Mouse (Mus musculus) left cerebral cortex, adult 18-20 months (tissue): ENCODE data around the gene Tcp1. TPM values are rescaled to one million over a fixed set of nuclear protein-coding genes. Genes with fewer than 3 reads are reported as not detected.
"Not testable (repeated sequence)": the region's sequence is repeated elsewhere in the genome, so short reads cannot be mapped to it uniquely, and the experiment has no call there.

Experiments used
- DNase-seq, 2 experiments: peaks; one replicate each; pipeline ENCODE4 v3.0.0; 2021 to 2022; ENCODE audit warnings: low spot score in 2 of 2, mixed read lengths in 1 of 2
- total RNA-seq, 2 experiments: library from RNA; stranded (reverse); gene quantifications; 2 replicates each; pipeline ENCODE4 v1.2.3; 2021

Gene Tcp1
- total RNA-seq, 2 experiments from 2014 or later, result 221 to 227 TPM

GRCm38 (mm10) chr17:12909361-12910280, 5.9 kb upstream of the Tcp1 start, which contains the start of gene Pnldc1:
Gene Pnldc1 (minus strand): TSS chr17:12910230.
- DNase-seq, result no peak

- DNase-seq, result no peak
Observed at GRCm38 (mm10) chr17:12910391-12910790, 5.1 kb upstream of the Tcp1 start.

GRCm38 (mm10) chr17:12915881-12916583, 531 bp downstream of the Tcp1 start, which contains the start of gene Mrpl18:
Gene Mrpl18 (minus strand): TSS chr17:12916345.
- peak; percentile 98 to 99 for DNase-seq

- peak; percentile 27 to 54 for DNase-seq
Observed at GRCm38 (mm10) chr17:12916588-12917380, 1.3 kb downstream of the Tcp1 start.

GRCm38 (mm10) chr17:12921073-12921472, 5.6 kb downstream of the Tcp1 start:
- DNase-seq, result no peak

- DNase-seq, result no peak
Observed at GRCm38 (mm10) chr17:12925001-12925400, 9.5 kb downstream of the Tcp1 start.

GRCm38 (mm10) chr17:12925703-12926180, 10.2 kb downstream of the Tcp1 start:
- no peak for DNase-seq

- DNase-seq, result not testable (repeated sequence)
Observed at GRCm38 (mm10) chr17:12931576-12931975, 16.1 kb downstream of the Tcp1 start.

GRCm38 (mm10) chr17:12935719-12936118, 20.2 kb downstream of the Tcp1 start:
- no peak for DNase-seq

- DNase-seq, result no peak
Observed at GRCm38 (mm10) chr17:12937412-12937970, 22.0 kb downstream of the Tcp1 start.

- DNase-seq, result no peak
Observed at GRCm38 (mm10) chr17:12938077-12938476, 22.6 kb downstream of the Tcp1 start.

- DNase-seq, result not testable (repeated sequence)
Observed at GRCm38 (mm10) chr17:12939377-12940148, 24.1 kb downstream of the Tcp1 start.

GRCm38 (mm10) chr17:12940151-12940805, 24.8 kb downstream of the Tcp1 start, which contains the start of gene Acat3:
Gene Acat3 (minus strand): TSS chr17:12940600.
- no peak for DNase-seq

- DNase-seq, result no peak
Observed at GRCm38 (mm10) chr17:12941543-12942260, 26.2 kb downstream of the Tcp1 start.

- no peak for DNase-seq
Observed at GRCm38 (mm10) chr17:12942459-12943162, 27.1 kb downstream of the Tcp1 start.

GRCm38 (mm10) chr17:12949669-12950068, 34.2 kb downstream of the Tcp1 start:
- no peak for DNase-seq

GRCm38 (mm10) chr17:12956664-12957063, 41.2 kb downstream of the Tcp1 start:
- no peak for DNase-seq

- not testable (repeated sequence) for DNase-seq
Observed at GRCm38 (mm10) chr17:12959377-12959776, 43.9 kb downstream of the Tcp1 start.
